Mouse (Mus musculus) ovary, adult 18-20 months (tissue): ENCODE measurements around the gene Herc2.
A peak's percentile ranks its signal among the peaks of the same experiment; 100 is the strongest.
"Not testable (repeated sequence)": the region's sequence is repeated elsewhere in the genome, so short reads cannot be mapped to it uniquely, and the experiment has no call there.

ENCODE experiments used
- DNase-seq: peaks from one replicate; pipeline ENCODE4 v3.0.0; 2022; ENCODE audit warnings: low spot score, mixed read lengths

The Herc2 gene

DNA sequence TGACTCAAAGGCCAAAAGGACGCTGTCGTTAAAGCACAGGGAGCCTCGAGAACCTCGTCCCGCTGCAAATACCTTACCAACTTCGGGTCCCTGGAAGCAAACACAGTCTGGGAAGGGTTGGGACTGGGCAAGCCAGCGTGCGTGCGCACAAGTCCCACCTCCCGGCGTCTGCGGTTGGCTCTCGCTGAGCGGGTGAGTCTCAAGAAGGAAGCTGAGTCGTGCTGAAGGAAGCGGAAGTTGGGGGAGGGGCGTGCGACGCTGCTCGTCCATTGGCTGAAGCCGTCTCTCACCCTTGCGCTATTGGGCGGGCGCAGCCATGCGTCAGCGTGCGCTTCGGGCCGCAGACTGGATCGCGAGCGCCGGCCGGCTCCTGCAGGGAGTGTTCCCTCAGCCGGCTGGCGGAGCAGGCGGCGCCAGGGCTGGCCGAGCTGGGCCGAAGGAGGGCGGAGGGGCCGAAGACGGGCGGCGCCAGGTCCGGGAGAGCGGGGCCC, at the start of gene Herc2:
Gene Herc2 (plus strand): TSS at position 366 of the 491 bp plus-strand sequence.
- peak; percentile 99 for DNase-seq

DNA sequence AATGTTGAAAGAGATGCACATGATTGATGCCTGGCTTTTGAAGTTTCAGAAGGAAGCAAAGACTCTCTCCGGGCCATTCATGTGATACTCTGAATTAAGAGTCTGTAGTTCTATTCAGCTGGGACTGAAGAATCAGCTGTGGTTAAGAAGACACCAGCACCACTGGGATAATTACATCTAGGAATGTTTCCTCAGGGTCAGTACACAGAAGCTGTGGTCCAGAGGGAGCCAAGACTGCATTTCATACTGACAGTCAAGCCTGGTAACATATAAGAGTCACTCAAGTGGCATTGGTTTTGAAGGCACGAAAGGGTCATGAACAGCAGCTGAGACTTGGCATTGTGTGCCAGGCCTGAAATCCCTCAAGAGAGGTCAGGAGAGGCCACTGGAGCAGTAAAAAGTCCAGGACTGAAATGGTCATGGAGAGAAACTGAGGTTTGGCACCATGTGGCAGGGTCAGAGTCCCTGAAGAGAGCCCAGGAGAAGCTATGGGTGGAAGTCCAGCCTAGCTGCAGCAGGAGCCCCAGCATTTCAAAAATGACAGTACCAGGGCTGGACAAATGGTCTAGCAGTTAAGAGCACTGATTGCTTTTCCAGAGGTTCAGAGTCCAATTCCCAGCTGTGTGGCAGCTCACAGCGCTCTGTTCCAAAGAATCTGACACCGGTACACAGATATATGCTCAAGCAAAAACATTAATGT, 39.5 kb upstream of the Herc2 start:
- DNase-seq: no peak

DNA sequence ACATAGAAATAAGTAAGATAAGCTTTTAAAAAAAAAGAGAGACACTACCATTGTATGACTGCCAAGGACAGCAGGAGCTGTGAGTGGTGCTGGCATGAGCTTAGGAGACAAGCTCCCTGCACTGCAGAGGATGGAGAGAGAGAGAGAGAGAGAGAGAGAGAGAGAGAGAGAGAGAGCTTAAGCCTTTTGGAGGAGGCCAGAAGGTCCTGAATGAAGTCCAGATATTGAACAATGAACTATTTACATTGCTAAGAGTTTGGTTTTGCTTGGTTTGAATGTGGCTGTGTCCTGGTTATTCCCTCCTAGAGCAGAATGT, 39.0 kb upstream of the Herc2 start:
- DNase-seq: no peak

DNA sequence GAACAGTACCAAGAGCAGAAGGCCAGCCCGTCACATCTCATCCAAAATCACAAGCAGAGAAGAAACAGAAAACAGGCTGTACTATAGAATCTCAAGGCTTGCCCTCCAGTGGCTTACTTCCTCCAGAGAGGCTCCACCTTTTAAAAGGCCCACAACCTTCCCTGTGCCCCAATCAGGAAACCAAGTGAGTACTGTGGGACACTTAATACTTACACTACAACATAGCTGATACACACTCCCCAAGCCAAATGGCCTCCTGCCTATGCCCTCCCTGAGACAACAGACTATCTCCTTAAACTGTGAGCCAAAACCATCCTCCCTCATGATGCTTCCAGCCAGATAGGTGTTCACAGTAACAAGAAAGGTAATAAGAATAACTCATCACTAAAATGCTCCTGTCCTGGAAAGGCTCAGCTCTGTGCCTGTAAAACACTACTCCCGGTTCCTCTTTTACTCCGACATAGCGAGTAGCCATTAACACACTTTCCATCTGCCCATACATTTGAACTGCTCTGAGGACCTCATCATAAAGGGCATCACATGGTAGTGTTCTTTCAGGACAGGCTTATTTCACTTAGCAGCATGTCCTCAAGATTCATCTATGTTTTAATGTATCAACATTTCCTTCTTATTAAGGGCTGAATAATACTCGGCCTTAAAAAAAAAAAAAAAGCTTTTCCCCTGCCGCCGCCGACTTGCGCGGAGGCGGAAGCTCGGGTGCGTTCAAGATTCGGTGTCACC, 36.6 kb upstream of the Herc2 start:
- DNase-seq: no peak

DNA sequence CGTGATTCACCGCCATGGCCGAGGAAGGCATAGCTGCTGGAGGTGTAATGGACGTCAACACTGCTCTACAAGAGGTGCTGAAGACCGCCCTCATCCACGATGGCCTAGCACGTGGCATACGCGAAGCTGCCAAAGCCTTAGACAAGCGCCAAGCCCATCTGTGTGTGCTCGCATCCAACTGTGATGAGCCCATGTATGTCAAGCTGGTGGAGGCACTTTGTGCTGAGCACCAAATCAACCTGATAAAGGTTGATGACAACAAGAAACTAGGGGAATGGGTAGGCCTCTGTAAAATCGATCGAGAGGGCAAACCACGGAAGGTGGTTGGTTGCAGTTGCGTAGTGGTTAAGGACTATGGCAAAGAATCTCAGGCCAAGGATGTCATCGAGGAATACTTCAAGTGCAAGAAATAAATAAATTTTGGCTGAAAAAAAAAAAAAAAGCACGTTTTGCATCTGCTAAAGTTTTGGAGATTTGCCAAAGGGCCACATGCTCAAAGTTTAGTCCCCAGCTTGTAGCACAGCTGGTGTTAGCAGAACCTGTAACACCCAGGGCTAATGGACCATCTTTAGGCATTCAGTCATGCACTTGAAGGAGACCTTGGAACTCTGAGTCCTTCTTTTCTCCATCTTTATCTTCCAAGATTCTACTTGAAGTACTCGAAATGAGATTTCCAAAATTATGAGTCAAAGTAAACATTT, 35.8 kb upstream of the Herc2 start:
- DNase-seq: not testable (repeated sequence)

DNA sequence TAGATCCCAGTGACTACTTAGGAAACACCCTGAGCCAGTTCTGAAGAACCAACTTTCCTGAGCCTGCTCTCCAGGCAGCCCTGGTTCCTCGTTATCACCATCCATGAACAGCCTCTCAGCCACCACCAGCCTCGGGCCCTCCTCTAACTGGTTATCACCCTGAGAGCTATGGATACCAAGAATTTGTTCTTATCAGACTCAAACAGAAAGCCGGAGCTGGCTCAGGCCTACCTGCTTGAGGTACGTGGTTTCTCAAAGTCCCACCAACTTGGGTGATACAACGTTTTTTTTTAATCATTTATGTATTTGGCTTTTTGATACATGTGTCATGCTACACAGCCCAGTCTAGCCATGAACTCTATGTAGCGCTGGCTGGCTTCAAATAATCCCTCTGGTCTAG, 34.8 kb upstream of the Herc2 start:
- DNase-seq: no peak

DNA sequence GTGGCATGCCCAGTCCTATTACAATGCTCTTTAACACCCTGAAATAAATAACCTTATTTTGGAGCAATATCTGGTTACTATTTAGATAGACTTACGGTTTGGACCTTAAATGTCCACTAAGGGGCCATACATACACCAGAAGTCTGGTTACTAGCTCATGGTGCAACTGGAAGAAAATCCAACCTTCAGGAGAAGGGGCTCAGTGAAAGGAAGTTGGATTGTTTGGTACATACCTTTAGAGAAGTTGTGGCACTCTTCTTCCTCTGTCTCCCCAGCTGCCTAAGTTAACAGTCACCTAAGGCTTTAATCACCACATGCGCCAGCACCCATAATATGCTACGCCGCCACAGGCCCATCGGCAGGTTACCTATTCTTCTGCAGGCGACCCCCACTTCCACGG, 34.2 kb upstream of the Herc2 start:
- no peak for DNase-seq

DNA sequence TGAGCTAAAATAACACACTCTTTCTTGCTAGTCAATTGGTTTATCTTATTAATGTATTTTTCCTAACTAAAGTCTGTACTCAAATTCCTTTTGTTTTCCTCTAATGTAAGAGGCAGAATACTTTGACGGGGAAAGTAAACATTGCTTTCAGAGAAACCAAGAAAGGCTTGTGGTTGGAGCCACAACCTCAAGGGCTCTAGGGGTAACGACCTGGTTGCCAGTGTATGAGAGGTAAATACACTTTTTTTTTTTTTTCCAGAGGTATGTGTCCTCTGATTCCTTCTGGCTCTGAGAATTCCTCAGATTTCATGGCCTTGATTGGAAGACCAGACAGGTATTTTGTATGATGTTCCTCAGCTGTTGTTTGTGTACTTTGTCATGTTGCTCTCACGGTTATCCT, 32.2 kb upstream of the Herc2 start:
- DNase-seq: no peak

DNA sequence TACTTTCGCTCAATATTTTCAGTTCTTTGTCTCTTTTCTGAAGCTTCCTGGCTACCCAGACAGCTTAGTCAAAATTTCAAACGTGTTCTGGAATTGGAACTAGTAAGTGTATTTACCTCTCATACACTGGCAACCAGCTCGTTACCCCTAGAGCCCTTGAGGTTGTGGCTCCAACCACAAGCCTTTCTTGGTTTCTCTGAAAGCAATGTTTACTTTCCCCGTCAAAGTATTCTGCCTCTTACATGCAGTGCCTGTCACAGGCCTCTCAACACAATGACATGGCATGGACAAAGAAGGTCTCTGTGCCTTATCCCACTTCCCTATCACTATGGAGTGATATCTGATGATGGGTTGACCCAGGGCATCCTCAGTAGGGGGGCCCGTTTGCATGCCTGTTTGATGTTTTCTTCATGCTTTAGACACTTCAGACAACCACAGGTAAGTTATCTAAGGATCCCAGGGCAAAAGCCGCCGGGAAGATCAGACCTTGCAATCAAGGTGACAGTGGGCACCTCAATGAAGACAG, 31.5 kb upstream of the Herc2 start:
- no peak for DNase-seq

DNA sequence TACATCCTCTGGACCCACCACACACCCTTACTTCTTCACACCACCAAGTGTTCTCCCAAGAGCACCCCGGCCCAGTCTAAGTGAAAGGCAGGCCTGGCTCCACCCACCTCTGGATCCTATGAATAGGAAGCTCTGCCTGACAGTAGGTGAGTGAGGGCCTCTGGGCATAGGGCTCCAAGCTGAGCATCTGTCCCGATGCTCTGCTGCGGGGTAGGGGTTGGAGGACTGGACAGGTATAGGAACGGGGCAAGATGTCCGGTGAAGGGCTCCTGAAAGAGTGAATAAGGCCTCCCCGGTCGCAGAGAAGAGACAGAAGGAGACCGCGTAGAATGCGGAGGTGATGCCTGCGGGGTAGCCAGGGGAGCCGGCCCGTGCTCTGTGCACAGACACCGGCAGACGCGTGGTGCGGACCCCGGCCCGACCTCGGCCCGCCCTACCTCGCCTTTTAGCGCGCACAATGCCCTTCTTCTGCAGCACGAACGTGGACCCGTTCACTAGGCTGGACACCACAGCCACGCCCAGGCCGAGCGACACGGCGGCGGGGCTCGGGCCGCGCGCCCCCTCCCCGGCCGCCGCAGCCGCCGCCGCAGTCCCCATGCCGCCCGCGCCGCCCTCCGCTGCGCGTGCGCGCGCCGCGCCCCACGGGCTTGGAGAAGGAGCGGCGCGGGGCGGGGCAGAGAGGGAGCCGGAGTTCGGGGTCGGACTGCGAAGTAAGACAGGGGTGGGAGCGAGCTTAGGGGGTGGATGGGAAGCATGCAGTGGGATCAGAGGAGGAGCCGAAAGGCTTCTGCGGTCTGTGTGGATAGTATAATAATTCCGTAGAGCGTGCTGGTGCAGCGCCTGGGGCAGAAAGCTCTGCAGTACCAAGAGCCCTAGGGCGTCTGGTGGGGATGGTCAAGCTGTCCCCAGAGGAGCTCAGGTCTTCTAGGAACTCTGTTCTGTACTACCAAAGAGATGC, 30.7 kb upstream of the Herc2 start:
- peak; percentile 57 for DNase-seq

DNA sequence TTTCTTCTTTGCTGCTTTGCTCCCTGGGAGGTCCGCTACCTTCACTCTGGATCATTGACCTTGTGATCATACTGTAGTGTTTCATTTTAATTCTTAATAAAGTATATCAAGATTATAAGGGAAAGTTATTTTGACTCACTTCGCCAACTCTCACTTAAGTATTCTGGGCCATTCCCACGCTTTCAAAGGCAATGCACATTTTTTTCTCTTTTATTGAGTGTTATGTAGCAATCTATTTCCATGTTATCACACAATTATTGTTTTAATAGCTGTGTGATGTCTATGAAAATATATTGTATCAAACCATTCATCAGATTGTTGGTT, 30.1 kb upstream of the Herc2 start, which contains the start of gene Nipa1:
Gene Nipa1 (minus strand): TSS at position 25 of the 324 bp plus-strand sequence.
- no peak for DNase-seq

DNA sequence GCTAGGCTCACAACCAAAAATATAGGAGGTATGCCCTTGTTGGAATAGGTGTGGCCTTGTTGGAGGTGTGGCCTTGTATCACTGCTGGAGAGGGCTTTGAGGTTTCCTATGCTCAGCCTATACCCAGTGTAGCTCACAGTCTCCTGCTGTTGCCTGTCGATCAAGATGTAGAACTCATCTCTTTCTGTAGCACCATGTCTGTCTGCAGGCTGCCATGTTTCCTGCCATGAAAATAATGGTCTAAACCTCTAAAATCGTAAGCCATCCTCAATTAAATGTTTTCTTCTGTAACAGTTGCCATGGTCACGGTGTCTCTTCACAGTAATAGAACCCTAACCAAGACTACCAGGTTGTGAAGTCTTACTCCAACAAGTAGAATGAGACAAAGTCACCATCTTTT, 26.4 kb upstream of the Herc2 start:
- no peak for DNase-seq

DNA sequence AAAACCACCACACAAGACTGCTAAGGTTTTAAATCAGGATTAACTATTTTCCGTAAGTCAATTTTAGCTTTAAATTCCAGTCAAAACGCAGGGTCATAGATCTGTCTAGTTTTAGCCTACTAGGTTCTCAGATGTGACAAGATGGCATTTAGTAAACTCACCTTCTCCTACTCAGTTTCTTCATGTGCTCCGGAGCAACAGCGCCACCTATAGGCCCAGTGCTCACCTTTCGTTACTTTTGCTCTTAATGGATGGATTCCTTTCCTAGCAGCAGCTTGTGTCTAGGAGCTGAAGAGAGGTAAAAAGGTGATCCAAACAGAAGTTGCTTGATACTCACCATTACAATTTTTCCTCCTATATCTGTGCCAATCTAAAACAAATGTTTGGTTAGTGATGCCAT, 7.6 kb upstream of the Herc2 start:
- DNase-seq: no peak

DNA sequence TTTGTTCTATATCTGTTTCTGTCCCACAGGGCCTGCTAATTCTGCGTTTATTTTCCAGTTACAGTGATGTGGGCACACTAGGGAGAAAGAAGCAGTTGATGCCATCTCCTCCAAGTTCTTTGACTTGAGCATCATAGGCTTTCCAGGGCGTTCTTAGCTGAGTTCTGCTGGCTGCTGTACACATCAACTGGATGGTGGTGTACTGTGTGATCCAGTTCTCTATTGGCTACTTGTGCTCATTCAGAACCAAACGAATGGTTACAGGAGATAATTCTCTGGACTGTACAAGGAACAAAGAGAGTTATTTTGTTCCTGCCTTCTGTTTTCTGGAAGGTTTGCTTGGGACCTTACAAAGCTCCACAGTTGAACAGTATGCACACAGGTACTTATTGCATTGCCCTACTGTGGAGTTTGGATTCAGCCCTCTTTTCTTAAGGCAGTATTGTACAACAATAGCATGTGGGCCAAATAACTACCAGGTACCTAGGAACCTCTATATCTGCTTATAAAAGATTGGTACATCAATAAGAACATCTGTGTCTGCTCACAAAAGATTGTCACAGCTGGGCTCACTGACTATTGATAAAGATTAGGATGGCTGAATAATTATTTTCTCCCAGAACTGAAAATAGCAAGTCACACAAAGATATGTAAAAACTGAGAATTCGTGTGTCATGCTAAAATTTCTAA, 6.3 kb upstream of the Herc2 start:
- no peak for DNase-seq

DNA sequence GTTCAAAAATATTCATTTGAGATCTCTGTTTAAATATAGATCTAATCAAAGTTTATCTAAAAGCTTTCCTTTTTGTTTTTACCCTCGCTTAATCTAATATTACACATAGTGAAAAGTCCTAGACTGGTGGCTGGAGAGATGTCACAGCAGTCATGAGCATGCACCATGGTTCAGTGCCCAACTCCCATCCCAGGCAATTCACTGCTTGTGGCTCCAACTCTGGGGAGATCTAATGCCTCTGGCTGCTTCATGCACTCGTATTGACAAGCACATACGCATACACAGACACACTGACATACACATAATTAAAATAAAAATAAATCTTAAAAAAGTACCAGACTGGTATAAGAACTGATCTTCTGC, 5.7 kb upstream of the Herc2 start:
- DNase-seq: no peak

DNA sequence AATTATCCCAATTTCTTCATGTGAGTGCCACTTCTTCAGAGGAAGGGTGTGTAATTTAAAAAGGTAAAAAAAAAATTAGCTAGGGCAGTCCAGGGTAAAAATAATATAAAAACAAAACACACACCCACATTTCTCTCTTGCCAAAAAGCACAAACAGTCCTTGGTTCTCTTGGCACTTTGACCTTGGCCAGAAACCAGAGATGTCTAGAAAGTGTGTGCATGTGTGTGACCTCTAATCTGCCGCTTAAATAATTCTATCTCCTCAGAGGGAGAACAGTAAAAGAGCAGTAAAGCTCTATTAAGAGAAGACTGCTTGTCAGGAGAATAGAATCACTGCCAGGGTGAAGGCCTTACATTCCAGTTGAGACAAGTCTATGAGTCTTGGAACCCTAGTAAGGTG, 2.8 kb upstream of the Herc2 start:
- peak; percentile 44 for DNase-seq

DNA sequence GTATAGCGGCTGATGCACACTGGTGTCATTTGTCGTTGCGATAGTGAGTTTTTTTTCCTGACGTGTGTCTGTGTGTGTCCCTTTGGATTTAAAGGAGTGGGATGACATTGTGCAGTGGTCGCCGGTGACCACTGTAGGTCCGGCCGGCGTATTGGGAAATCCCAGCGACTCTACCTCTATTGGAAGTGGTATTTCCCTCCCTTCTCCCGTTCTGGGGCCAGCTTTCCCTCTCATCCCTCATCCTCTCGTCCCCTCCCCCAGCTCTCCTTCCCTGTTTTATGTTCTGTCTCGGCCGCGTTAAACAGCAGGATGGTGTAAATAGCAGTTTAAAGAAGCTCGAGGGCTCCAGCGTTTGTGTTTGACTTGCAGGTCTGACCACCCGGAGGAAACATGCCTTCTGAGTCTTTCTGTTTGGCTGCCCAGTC, 503 bp downstream of the Herc2 start:
- DNase-seq: no peak

DNA sequence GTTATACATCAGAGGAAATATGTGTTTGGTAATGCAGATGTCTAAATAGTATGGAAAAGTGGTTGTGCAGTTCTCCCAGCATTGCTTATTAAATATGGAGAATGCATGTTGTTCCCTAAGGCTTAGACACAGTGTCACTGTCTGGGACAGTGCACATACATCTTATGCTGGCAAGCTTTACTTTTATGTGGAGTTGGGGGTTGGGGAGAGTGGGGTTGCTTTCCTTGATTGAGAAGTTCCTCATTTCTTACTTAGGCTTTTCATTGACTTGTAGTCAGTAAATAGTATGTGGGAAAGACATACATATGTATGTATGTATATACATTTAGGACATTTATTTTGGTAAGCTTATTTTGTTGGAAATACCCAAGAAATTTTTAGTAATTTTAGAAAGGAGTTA, 3.0 kb downstream of the Herc2 start:
- no peak for DNase-seq

DNA sequence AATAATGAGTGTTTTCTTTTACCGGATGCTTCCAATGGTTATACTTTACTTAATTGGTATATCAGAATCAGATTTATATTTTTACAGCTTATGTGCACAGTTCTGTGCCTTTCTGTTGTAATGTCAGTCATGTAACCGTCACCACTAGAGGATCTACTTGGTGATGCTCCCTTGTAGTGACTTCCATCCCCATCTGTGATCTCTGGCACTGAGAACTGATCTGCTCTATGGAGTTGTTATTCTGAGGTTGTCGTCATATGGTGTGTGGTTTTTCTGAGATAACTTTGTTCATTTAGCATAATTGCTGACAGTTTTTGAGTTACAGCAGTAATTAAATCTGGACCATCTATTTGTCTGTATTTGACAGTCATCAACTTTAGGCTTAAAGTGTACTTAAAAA, 5.3 kb downstream of the Herc2 start:
- no peak for DNase-seq

DNA sequence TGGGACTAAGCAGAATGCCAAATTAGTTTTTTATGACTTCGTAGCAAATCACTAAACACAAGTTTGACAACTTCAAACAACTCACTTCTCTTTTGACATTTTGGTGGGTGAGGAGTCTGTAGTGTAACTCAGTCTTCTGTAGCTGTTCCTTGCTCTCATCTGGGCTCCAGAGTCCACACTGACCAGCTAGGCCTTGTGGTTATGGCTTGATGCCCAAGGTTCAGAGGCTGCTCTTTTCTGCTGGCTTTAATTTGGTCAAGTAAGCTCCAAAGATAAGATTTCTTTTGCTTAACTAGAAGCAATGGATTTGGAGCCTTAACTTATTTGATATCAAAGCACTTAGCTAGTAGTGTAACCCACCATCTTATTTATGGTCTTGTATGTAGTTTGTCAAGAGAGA, 14.9 kb downstream of the Herc2 start:
- peak; percentile 74 for DNase-seq

DNA sequence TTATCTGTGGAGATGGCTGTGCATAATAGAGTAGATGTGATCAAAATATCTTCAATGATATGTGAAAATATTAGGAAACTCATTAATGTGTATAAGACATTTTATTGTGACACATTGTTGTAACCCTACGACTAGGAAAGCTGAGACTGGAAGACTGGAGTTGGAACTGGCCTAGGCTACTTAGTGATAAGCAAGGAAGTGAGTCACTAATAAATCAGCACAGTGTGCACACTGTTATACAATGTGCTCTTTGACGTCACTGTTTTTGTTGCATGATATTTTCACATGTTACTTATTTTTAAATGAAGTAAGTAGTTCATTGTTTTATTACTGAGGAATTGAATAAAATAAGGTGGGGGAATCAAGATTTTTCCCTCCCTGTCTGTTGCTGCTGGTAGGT, 16.1 kb downstream of the Herc2 start:
- no peak for DNase-seq
